Mouse (Mus musculus) CH12.LX (cell line): Measurements from ENCODE around the gene Cntfr.

Source experiments
- CTCF ChIP-seq, 2 experiments: IDR thresholded peaks in 1 of 2; conservative IDR thresholded peaks in 1 of 2; 2 replicates each; pipeline ENCODE4 v1.5.1; 2011 to 2012; ENCODE audit warnings: low read depth in 2 of 2, low read length in 2 of 2, improper control_type of control experiment in 1 of 2, inconsistent platforms in 1 of 2, mild to moderate bottlenecking in 1 of 2, moderate library complexity in 1 of 2
- MAFK ChIP-seq: IDR thresholded peaks from 2 replicates; pipeline ENCODE4 v1.6.1; 2011; ENCODE audit warnings: low read length, improper control_type of control experiment; ENCODE audit not compliant: insufficient replicate concordance
- MAZ ChIP-seq: IDR thresholded peaks from 2 replicates; pipeline ENCODE4 v1.6.1; 2012; ENCODE audit warnings: low read depth, mild to moderate bottlenecking, inconsistent platforms, low read length, improper control_type of control experiment, moderate library complexity
- POLR2A ChIP-seq: IDR thresholded peaks from 2 replicates; pipeline ENCODE4 v1.6.1; 2011; ENCODE audit warnings: low read depth, mild to moderate bottlenecking, improper control_type of control experiment, low read length
- TCF12 ChIP-seq: IDR thresholded peaks from 2 replicates; pipeline ENCODE4 v1.6.1; 2014; ENCODE audit warnings: low read depth, mild to moderate bottlenecking, inconsistent platforms, low read length, improper control_type of control experiment

DNA sequence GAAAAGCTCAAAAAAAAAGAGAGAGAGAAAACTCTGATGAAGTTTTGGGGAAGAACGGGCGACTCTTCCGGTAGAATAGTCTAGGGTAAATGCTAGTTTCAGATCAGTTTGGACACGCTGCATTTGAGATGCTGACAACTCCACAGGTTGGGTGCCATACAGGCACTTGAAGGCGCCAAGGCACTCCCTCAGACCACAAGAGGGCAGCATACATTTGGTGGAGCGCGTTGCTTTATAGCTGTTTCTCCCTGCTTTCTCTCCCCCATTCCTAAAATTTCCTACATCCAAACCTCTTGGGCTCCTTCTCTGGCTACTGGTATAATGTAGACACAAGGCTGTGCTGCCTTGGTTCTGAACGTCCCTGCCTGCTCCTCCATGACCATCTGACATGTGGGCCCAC is 17.4 kb upstream of the Cntfr start:
- peak; percentile 31 to 70; a peak in 3 of 4 replicates for TF ChIP-seq CTCF (conservative IDR thresholded peaks at IDR 0.05 in 1 of 2, IDR thresholded peaks at IDR 0.05 in 1 of 2; ENCODE audit: low read depth in 2 of 2, low read length in 2 of 2)
- no peak for TF ChIP-seq MAFK
- no peak for TF ChIP-seq TCF12
- TF ChIP-seq MAZ, result no peak
- no peak for TF ChIP-seq POLR2A
